Mouse (Mus musculus) bone marrow, adult 2 months (tissue): ENCODE measurements at regions not wholly inside any gene's neighbourhood (a gene's known extent, or its start where the extent isn't known, plus 50 kb on each side); places are given as distances from the start of the nearest gene placed in this dataset.

Source experiments
- H3K27ac ChIP-seq: fragments of 200-500 bp; 2 replicates; pipeline ENCODE4 v1.5.1; 2012; ENCODE audit warnings: low read depth, mild to moderate bottlenecking, control low read depth, inconsistent platforms, low read length; ENCODE audit not compliant: control insufficient read depth, poor library complexity, insufficient read depth
- H3K4me1 ChIP-seq: fragments of 200-500 bp; 2 replicates; pipeline ENCODE4 v1.6.1; 2011; ENCODE audit warnings: low read length; ENCODE audit not compliant: control insufficient read depth, insufficient read depth
- H3K4me3 ChIP-seq: fragments of 200-500 bp; replicated peaks from 2 replicates; pipeline ENCODE3; 2011; ENCODE audit warnings: mild to moderate bottlenecking, low read depth, low read length, control low read depth; ENCODE audit not compliant: control insufficient read depth
- CTCF ChIP-seq: fragments of 200-500 bp; IDR thresholded peaks from 2 replicates; pipeline ENCODE4 v1.5.1; 2011; ENCODE audit warnings: low read length, control low read depth; ENCODE audit not compliant: control insufficient read depth, insufficient read depth
- POLR2A ChIP-seq: fragments of 200-500 bp; IDR thresholded peaks from 2 replicates; pipeline ENCODE4 v1.6.1; 2011; ENCODE audit warnings: low read depth, mild to moderate bottlenecking, control low read depth, low read length, borderline replicate concordance; ENCODE audit not compliant: control insufficient read depth
- WGBS: fragments of 180-500 bp; shearing (Covaris S2); methylation state at CpG from one replicate; pipeline ENCODE4 v1.1.7; 2018; 5-methylcytosine and 5-hydroxymethylcytosine counted together

DNA sequence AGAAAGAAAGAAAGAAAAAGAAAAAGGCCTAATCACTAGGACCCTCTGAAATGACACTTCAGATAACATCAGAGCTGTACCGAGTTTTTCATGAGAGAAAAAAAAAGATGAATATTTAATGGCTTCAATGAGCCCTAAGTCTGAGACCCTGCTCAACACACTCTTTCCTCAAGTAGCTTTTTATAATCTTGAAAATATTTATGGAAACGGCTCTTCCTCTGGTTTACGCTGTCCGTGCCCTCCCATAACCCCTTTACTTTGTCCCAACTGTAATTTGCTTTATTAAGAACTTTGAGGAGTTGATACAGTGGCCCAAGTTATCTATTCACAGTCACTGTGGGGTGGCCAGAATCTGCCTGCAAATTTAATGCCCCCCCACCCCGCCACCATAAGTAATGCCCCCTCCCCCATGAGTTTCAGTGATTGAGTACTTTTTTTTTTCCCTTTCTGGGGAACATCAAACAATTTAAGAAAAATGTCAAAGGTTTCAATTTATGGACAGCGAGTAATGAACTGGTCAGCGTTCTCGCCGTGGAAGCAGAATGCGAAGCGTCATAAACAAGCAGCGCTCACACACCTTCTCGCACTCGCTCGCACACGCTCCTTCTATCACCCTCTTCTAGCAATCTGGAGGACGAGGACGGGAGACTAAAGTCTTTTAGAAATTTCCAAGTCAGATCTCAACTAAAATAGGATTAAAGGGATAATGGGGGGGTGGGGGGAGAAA is 316.3 kb downstream of the Med13l start:
- no peaks in the 10 kb centered on the region for H3K4me1 ChIP-seq
- H3K4me3 ChIP-seq: no peak overlapping the region
- WGBS: 19% methylated on average over 18 of the region's 18 CpGs
- no peak overlapping the region for H3K27ac ChIP-seq
- no peak for TF ChIP-seq POLR2A
- TF ChIP-seq CTCF: no peak

DNA sequence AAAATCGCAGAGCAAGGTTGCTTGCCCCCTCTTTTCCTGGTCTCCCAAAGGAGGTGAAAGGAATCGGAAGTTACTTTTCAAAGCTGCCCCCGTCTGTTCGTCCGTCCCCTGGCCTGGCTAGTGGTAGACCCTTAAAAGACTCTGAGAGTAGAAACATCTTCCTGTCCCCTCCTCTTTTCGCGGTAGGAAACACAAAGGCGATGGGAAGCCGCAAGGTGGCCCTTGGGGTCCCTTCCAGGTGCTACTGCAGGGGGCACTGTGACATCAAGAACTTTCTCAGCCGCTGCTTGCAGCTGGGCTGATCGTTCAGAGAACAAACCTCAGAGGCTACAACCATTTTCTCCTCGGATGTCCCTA is 316.8 kb downstream of the Med13l start:
- Histone ChIP-seq H3K27ac (no peak overlapping the region), H3K4me1 (no peaks in the 10 kb centered on the region), H3K4me3 (no peak overlapping the region)
- TF ChIP-seq CTCF: no peak
- TF ChIP-seq POLR2A: no peak
- WGBS: 4% methylated on average over 12 of the region's 12 CpGs

DNA sequence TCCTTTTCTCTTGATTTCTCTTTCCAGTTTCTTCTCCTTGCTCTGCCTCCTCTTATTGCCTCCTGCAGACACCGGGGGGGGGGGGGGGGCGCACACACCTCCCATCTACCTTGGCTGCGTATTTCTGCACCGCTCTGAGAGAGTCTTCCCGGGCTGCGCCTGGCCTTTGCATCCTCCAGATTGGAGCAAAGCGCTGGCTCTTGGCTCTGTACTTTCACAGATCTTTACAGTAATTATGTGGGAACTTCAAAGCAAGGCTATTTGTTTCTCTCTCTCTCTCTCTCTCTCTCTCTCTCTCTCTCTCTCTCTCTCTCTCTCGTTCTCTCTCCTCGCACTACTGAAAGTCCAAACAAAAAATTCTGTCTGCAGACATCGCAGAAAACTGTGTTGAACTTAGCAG is 317.4 kb downstream of the Med13l start:
- Histone ChIP-seq H3K4me1 (no peaks in the 10 kb centered on the region), H3K4me3 (no peak overlapping the region)

GRCm38 (mm10) chr5:118878722-118879121 is 318.2 kb downstream of the Med13l start:
- 28% methylated on average over 10 of the region's 10 CpGs for WGBS
- no peak for TF ChIP-seq CTCF
- TF ChIP-seq POLR2A: no peak
- no peak overlapping the region for H3K4me3 ChIP-seq
- H3K4me1 ChIP-seq: no peaks in the 10 kb centered on the region
- H3K27ac ChIP-seq: no peak overlapping the region

More for the DNA sequence above, 317.4 kb downstream of the Med13l start:
- TF ChIP-seq CTCF (no peak), POLR2A (no peak)
- no peak overlapping the region for H3K27ac ChIP-seq
- WGBS: 17% methylated on average over 10 of the region's 10 CpGs

DNA sequence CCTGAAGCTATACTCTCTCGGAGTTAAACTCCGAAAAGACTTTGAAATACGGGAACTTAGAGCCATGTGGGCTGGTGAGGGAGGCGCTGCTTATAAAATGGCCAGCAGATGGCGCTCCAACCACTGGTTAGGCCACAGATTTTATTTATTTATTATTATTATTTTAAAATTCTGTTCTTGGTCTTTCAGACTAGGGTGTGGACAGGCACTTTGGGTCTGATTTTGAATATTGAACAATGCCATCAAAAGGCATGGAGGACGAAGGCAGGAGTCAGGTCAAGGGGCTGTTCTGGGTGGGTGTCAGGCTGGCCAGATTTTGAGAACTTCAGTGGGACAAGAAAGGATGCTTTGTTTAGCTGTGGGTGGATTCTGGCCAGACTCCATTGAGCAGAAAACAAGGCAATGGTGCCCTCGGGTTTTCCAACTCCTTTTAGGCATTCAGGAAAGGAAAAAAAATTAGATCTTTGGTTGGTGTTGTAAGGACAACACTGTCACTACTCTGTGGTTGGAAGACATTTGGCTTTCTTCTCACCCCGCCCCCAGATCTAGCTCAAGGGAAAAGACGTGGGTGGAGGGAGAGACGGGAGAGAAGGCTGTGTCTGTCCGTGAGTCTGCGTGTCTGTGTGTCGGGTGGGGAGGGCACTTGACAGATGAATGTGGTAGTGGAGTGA is 319.5 kb downstream of the Med13l start:
- Histone ChIP-seq H3K4me3 (no peak overlapping the region), H3K27ac (no peak overlapping the region), H3K4me1 (no peaks in the 10 kb centered on the region)
- TF ChIP-seq CTCF: peak; percentile 57
- TF ChIP-seq POLR2A: no peak
- WGBS: 20% methylated on average over 13 of the region's 13 CpGs

DNA sequence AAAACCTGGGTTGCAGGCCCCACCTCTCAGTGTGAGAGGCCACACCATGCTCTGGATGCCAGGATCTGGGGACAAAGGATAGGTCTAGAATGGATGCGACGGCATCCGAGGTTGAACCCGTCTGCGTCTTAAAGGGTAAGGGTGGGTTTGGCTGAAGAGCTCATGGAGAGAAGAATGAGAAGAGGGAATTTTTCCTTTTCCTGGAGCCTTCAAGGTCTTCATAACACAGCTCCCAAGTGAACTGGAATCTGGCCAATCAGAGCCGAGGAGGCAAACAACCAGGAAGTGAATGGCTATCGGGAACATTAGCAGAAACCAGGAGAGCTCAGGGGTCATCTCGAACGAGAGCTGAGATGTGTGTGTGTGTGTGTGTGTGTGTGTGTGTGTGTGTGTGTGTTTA is 320.1 kb downstream of the Med13l start:
- TF ChIP-seq POLR2A: no peak
- TF ChIP-seq CTCF: no peak
- Histone ChIP-seq H3K4me1 (no peaks in the 10 kb centered on the region), H3K4me3 (no peak overlapping the region), H3K27ac (no peak overlapping the region)
- WGBS: 75% methylated on average over 9 of the region's 9 CpGs

DNA sequence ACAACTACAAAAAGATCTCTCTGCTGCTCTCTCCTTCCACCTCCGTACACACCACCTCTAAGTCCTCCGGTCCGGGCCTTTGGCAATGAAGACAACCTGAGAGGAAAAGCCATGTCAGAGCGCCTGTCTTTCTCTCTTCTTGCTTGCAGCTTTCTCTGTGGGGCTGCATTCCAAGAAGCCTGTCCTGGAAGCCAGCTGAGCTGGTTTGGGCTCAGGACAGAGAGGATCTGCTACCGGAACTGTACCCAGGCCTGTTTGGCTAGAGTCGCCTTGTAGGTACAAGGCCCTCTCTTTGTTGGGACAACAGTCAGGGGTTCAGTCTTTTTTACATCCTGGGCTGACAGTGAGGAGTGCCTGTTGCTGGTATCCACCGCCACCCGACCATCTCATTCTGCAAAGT is 321.4 kb downstream of the Med13l start:
- TF ChIP-seq POLR2A: no peak
- no peak for TF ChIP-seq CTCF
- no peak overlapping the region for H3K4me3 ChIP-seq
- H3K4me1 ChIP-seq: no peaks in the 10 kb centered on the region
- no peak overlapping the region for H3K27ac ChIP-seq
- WGBS: 87% methylated on average over 8 of the region's 8 CpGs

DNA sequence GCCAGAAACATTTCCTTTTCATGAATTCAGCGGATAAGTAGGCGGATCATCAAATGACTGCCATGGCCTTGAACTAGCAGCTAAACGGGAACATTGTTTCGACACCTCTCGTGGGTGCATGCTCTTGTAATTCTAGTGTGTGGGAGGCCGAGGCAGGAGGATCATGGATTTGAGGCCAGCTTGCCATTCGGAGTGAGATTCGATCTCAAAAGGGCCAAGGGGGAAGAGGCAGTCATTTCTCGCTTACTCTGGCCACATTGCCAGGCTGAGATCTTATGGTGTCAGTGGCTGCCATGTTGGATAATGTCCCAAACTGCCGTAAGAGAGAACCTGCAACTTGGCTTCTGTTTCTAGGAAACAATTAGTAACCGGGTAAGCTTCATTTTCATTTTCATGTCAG is 327.7 kb downstream of the Med13l start:
- no peaks in the 10 kb centered on the region for H3K4me1 ChIP-seq
- 81% methylated on average over 11 of the region's 11 CpGs for WGBS
- TF ChIP-seq POLR2A: no peak
- TF ChIP-seq CTCF: no peak
- H3K27ac ChIP-seq: no peak overlapping the region
- H3K4me3 ChIP-seq: no peak overlapping the region

DNA sequence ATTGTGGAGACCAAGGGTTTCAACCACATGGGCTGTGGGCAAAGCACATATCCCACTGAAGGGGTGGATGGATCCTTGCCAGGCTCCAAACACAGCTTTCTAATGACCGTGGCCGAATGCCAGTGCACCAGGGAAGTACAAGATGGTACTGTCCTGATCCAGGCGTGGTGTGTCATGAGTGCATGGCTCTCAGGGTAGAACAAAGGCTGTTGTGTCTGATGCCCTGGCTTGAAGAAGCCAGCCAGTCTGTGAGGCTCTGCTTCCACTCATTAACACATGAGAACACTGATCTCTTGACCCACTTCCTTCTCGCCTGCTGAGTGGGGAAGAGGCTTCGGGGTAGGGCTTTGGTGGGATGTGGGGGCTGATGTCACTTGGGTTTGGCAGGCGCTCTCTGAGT is 330.7 kb downstream of the Med13l start:
- TF ChIP-seq POLR2A (no peak), CTCF (no peak)
- H3K4me3 ChIP-seq: no peak overlapping the region
- H3K4me1 ChIP-seq: no peaks in the 10 kb centered on the region
- 46% methylated on average over 6 of the region's 6 CpGs for WGBS
- no peak overlapping the region for H3K27ac ChIP-seq
